Mouse (Mus musculus) forebrain, embryonic 12.5 days (tissue): ENCODE results near the gene Ddb1. TPM values are rescaled to one million over a fixed set of nuclear protein-coding genes. Genes with fewer than 3 reads are reported as not detected.
A peak's percentile ranks its signal among the peaks of the same experiment; 100 is the strongest.

ENCODE experiments used
- ATAC-seq: fragments of 200-750 bp; cut with Nextera tagmentation; 2 replicates; pipeline ENCODE4 v1.8.0; 2017; ENCODE audit warnings: moderate TSS enrichment; ENCODE audit not compliant: low FRiP score
- H3K27ac ChIP-seq: fragments of 300-500 bp; sonication (generic); 2 replicates; pipeline ENCODE4 v1.5.1; 2016; ENCODE audit warnings: mild to moderate bottlenecking
- H3K27me3 ChIP-seq: fragments of 300-500 bp; sonication (generic); 2 replicates; pipeline ENCODE4 v1.6.1; 2016; ENCODE audit warnings: mild to moderate bottlenecking
- H3K36me3 ChIP-seq: fragments of 300-500 bp; sonication (generic); replicated peaks from 2 replicates; pipeline ENCODE4 v1.6.1; 2016; ENCODE audit warnings: mild to moderate bottlenecking
- H3K4me1 ChIP-seq: fragments of 300-500 bp; sonication (generic); 2 replicates; pipeline ENCODE4 v1.6.1; 2016
- H3K4me2 ChIP-seq: fragments of 300-500 bp; sonication (generic); 2 replicates; pipeline ENCODE4 v1.6.1; 2016; ENCODE audit warnings: mild to moderate bottlenecking, moderate library complexity
- H3K4me3 ChIP-seq: fragments of 300-500 bp; sonication (generic); replicated peaks from 2 replicates; pipeline ENCODE4 v1.5.1; 2016; ENCODE audit warnings: mild to moderate bottlenecking
- H3K9ac ChIP-seq: fragments of 300-500 bp; sonication (generic); 2 replicates; pipeline ENCODE4 v1.6.1; 2016; ENCODE audit warnings: mild to moderate bottlenecking
- H3K9me3 ChIP-seq: fragments of 300-500 bp; sonication (generic); 2 replicates; pipeline ENCODE4 v1.6.1; 2016
- WGBS: fragments of 180-500 bp; shearing (Covaris S2); methylation state at CpG from one replicate; pipeline ENCODE4 v1.1.7; 2016; 5-methylcytosine and 5-hydroxymethylcytosine counted together
- polyA plus RNA-seq: library from polyadenylated mRNA; unstranded; fragments of >200 nt; fragmentation: Nextera tagmentation; extraction: Ambion mirVana; gene quantifications from 2 replicates; pipeline ENCODE4 v1.2.1, GENCODE M21; 2016

Gene Ddb1
- polyA plus RNA-seq, 1 experiment from 2014 or later = 389 TPM

DNA sequence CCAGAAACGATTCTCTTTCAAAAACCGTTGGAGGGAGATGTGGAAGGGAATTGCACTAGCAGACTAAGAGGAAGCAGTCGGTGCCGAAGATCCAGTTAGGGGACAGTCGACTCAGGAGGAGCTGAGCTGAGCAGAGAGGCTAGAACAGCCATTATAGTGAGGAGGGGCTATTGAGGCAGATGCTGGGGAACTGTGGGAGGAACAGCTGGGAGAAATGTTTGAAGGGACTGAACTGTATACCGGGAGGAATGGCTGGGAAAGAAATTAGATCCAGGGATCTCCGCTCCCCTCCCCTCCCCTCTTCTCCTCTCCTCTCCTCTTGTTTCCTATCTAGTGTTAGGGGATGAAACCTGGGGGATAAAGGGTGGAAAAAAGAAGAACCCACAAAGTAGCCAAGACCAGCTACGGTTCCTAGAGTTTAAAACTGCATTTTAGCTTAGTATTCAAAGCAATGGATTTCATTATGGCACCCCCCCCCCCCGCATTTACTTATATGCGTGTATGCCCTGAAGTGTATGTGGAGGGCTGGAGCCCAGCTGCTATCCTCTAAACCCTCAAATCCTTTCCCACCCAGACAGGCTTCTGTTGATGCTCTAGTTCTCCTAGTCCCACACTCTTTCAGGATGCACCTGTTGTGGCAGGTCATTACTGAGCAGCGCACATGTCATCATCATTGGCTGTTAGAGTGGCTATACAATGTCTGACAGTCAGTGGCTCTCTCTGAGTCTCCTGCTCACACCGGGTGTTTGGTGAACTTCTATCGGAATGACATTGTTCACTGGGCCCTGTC lies 35.7 kb downstream of the Ddb1 start:
- H3K27me3 ChIP-seq = peaks cover 8% of the 10 kb centered on the region
- 51% methylated on average over 13 of the region's 13 CpGs for WGBS
- H3K9ac ChIP-seq = no peak overlapping the region
- H3K4me2 ChIP-seq = no peak overlapping the region
- no peaks in the 10 kb centered on the region for H3K36me3 ChIP-seq
- H3K27ac ChIP-seq = no peak overlapping the region
- H3K9me3 ChIP-seq = no peaks in the 10 kb centered on the region
- no peak for ATAC-seq
- no peak overlapping the region for H3K4me3 ChIP-seq
- H3K4me1 ChIP-seq = peaks cover 3% of the 10 kb centered on the region; the same call in 1 of the 2 replicates

GRCm38 (mm10) chr19:10645616-10646015 lies 40.5 kb downstream of the Ddb1 start:
- Histone ChIP-seq H3K27me3 (peaks cover 6% of the 10 kb centered on the region), H3K9ac (no peak overlapping the region), H3K27ac (no peak overlapping the region), H3K4me2 (no peak overlapping the region), H3K9me3 (no peaks in the 10 kb centered on the region), H3K36me3 (no peaks in the 10 kb centered on the region), H3K4me3 (no peak overlapping the region), H3K4me1 (no peaks in the 10 kb centered on the region)
- WGBS = 87% methylated on average over 2 of the region's 2 CpGs
- no peak for ATAC-seq

- H3K4me2 ChIP-seq = no peak overlapping the region
- no peak overlapping the region for H3K4me3 ChIP-seq
- no peaks in the 10 kb centered on the region for H3K9me3 ChIP-seq
- H3K36me3 ChIP-seq = no peaks in the 10 kb centered on the region
- ATAC-seq = no peak
- H3K9ac ChIP-seq = no peak overlapping the region
- no peak overlapping the region for H3K27ac ChIP-seq
- no peaks in the 10 kb centered on the region for H3K4me1 ChIP-seq
- H3K27me3 ChIP-seq = no peaks in the 10 kb centered on the region; the same call in none of the 2 replicates
- 80% methylated on average over 8 of the region's 8 CpGs for WGBS
Measured at GRCm38 (mm10) chr19:10648156-10648555, 43.0 kb downstream of the Ddb1 start.

GRCm38 (mm10) chr19:10656058-10656457 lies 50.9 kb downstream of the Ddb1 start:
- WGBS = 59% methylated on average over 3 of the region's 3 CpGs
- no peaks in the 10 kb centered on the region for H3K4me1 ChIP-seq
- no peak for ATAC-seq
- H3K9me3 ChIP-seq = no peaks in the 10 kb centered on the region
- H3K27me3 ChIP-seq = peaks cover 4% of the 10 kb centered on the region
- H3K4me3 ChIP-seq = no peak overlapping the region
- H3K9ac ChIP-seq = no peak overlapping the region
- H3K36me3 ChIP-seq = no peaks in the 10 kb centered on the region
- no peak overlapping the region for H3K4me2 ChIP-seq
- no peak overlapping the region for H3K27ac ChIP-seq

- H3K4me3 ChIP-seq = no peak overlapping the region
- H3K27me3 ChIP-seq = peaks cover 4% of the 10 kb centered on the region
- no peak overlapping the region for H3K27ac ChIP-seq
- no peak overlapping the region for H3K9ac ChIP-seq
- H3K9me3 ChIP-seq = no peaks in the 10 kb centered on the region
- H3K4me2 ChIP-seq = no peak overlapping the region
- no peaks in the 10 kb centered on the region for H3K4me1 ChIP-seq
- no peak for ATAC-seq
- H3K36me3 ChIP-seq = no peaks in the 10 kb centered on the region
- WGBS = 85% methylated on average over 5 of the region's 5 CpGs
Measured at GRCm38 (mm10) chr19:10657742-10658141, 52.6 kb downstream of the Ddb1 start.

DNA sequence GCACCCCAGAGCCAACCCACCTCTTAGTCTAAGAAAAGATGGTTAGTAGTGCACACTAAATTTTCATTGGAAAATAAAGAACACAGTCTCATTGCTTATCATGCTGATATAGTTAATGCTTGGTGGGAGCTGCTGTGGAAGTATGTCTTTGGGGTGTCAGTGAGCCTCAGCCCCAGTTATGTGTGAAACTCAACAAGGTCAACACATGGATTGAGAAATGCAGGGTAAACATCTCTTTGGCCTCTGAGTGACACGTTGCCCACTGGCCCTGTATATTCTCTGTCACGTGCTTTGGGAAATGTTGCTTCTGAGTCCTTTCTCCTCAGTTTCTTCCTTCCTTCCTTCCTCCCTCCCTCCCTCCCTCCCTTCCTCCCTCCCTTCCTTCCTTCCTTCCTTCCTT lies 53.3 kb downstream of the Ddb1 start:
- H3K4me2 ChIP-seq = no peak overlapping the region
- H3K27me3 ChIP-seq = peaks cover 4% of the 10 kb centered on the region; the same call in 1 of the 2 replicates
- H3K9me3 ChIP-seq = no peaks in the 10 kb centered on the region
- no peak overlapping the region for H3K9ac ChIP-seq
- no peak for ATAC-seq
- H3K36me3 ChIP-seq = no peaks in the 10 kb centered on the region
- no peak overlapping the region for H3K27ac ChIP-seq
- H3K4me3 ChIP-seq = no peak overlapping the region
- no peaks in the 10 kb centered on the region for H3K4me1 ChIP-seq
- WGBS = 84% methylated on average over 2 of the region's 2 CpGs

- H3K27ac ChIP-seq = no peak overlapping the region
- no peaks in the 10 kb centered on the region for H3K36me3 ChIP-seq
- ATAC-seq = no peak
- H3K4me2 ChIP-seq = no peak overlapping the region
- WGBS = 83% methylated on average over 5 of the region's 5 CpGs
- no peaks in the 10 kb centered on the region for H3K4me1 ChIP-seq
- no peak overlapping the region for H3K4me3 ChIP-seq
- H3K9ac ChIP-seq = no peak overlapping the region
- no peaks in the 10 kb centered on the region for H3K9me3 ChIP-seq
- no peaks in the 10 kb centered on the region for H3K27me3 ChIP-seq
Measured at GRCm38 (mm10) chr19:10661373-10661772, 56.2 kb downstream of the Ddb1 start.

- Histone ChIP-seq H3K4me3 (no peak overlapping the region), H3K9ac (no peak overlapping the region), H3K27ac (no peak overlapping the region), H3K9me3 (no peaks in the 10 kb centered on the region), H3K36me3 (no peaks in the 10 kb centered on the region), H3K27me3 (no peaks in the 10 kb centered on the region), H3K4me1 (no peaks in the 10 kb centered on the region), H3K4me2 (no peak overlapping the region)
- WGBS = 84% methylated on average over 2 of the region's 2 CpGs
- ATAC-seq = no peak
Measured at GRCm38 (mm10) chr19:10661919-10662318, 56.8 kb downstream of the Ddb1 start.

DNA sequence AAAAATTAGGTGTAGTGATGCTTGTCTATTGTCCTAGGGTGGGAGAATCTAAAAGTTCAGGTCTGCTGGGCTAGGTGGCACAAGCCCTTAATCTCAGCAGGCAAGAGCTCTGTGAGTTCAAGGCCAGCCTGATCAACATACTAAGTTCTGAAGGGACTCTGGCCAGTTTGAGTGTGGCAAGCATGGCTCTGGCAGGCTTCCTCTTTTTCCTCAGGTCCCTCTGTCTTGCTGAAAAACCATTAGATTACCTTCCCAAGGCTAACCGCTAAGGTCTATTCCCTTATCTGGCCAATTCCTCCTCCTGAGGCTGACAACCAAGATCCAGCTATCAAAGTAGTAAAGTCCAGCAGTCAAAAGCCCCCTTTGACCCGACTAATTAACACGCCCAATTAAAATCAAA lies 57.5 kb downstream of the Ddb1 start:
- no peaks in the 10 kb centered on the region for H3K27me3 ChIP-seq
- no peak for ATAC-seq
- 80% methylated on average over 3 of the region's 3 CpGs for WGBS
- H3K4me1 ChIP-seq = no peaks in the 10 kb centered on the region
- H3K9me3 ChIP-seq = no peaks in the 10 kb centered on the region
- H3K36me3 ChIP-seq = no peaks in the 10 kb centered on the region
- H3K4me2 ChIP-seq = no peak overlapping the region
- H3K4me3 ChIP-seq = no peak overlapping the region
- no peak overlapping the region for H3K9ac ChIP-seq
- H3K27ac ChIP-seq = no peak overlapping the region

DNA sequence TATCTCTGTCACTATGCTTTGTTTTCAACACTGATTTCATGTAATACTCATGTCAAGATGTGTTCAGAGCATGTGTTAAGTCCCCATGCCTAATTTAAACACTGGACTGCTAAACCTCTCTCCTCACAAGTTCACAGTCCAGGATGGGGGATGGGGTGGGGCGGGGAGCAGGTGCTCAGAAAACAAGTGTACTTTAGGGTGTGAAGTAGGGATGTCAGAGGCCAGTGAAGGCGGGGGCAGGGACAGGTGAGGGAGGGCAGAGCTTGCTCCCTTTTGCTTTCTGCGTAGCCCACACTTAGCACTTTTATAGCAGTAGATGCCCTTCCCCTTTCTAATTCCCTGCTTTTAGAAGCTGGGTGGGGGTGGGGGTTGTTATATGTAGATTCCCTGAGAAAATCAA lies 60.0 kb downstream of the Ddb1 start:
- Histone ChIP-seq H3K4me2 (no peak overlapping the region), H3K9me3 (no peaks in the 10 kb centered on the region), H3K4me3 (no peak overlapping the region), H3K9ac (no peak overlapping the region), H3K4me1 (no peaks in the 10 kb centered on the region), H3K27ac (no peak overlapping the region), H3K36me3 (no peaks in the 10 kb centered on the region), H3K27me3 (no peaks in the 10 kb centered on the region)
- 64% methylated on average over 3 of the region's 3 CpGs for WGBS
- ATAC-seq = peak; percentile 14; the same call in 1 of the 2 replicates

- Histone ChIP-seq H3K9ac (no peak overlapping the region), H3K4me1 (no peaks in the 10 kb centered on the region), H3K27ac (no peak overlapping the region), H3K36me3 (no peaks in the 10 kb centered on the region), H3K27me3 (no peaks in the 10 kb centered on the region), H3K9me3 (no peaks in the 10 kb centered on the region), H3K4me2 (no peak overlapping the region), H3K4me3 (no peak overlapping the region)
- peak; percentile 73; the same call in 1 of the 2 replicates for ATAC-seq
- 9% methylated on average over 2 of the region's 2 CpGs for WGBS
Measured at GRCm38 (mm10) chr19:10665499-10665898, 60.4 kb downstream of the Ddb1 start.

DNA sequence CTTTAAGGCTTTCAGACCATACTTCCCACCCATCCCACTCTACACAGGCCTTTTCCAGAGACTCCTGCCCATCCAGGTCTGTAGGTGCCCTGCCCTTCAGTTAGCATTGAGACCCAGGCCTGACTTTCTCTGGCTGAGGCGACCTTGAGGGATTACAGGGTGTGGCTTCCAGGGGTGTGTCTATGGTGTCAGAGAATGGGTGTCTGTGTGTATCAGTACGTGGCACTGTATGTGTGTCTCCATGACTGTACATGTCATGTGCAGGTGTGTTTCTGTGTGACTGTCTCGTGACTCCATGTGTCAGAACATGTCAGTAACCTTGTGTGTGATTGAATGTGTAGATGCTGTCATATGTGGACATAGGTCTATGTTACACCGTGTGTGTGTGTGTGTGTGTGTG lies 66.2 kb downstream of the Ddb1 start:
- Histone ChIP-seq H3K4me1 (no peaks in the 10 kb centered on the region), H3K36me3 (no peaks in the 10 kb centered on the region), H3K27me3 (no peaks in the 10 kb centered on the region), H3K4me3 (no peak overlapping the region), H3K27ac (no peak overlapping the region), H3K4me2 (no peak overlapping the region), H3K9ac (no peak overlapping the region), H3K9me3 (no peaks in the 10 kb centered on the region)
- WGBS = 84% methylated on average over 4 of the region's 4 CpGs
- ATAC-seq = no peak

GRCm38 (mm10) chr19:10671854-10672417 lies 66.8 kb downstream of the Ddb1 start:
- no peaks in the 10 kb centered on the region for H3K9me3 ChIP-seq
- H3K27me3 ChIP-seq = no peaks in the 10 kb centered on the region
- no peak overlapping the region for H3K4me3 ChIP-seq
- H3K4me1 ChIP-seq = no peaks in the 10 kb centered on the region
- 73% methylated on average over 9 of the region's 9 CpGs for WGBS
- H3K9ac ChIP-seq = no peak overlapping the region
- no peak overlapping the region for H3K4me2 ChIP-seq
- H3K27ac ChIP-seq = no peak overlapping the region
- no peak for ATAC-seq
- H3K36me3 ChIP-seq = no peaks in the 10 kb centered on the region
